Mouse (Mus musculus) hindbrain, embryonic 10.5 days (tissue): Measurements from ENCODE around the gene Vkorc1l1. TPM values are rescaled to one million over a fixed set of nuclear protein-coding genes. Genes with fewer than 3 reads are reported as not detected.

Source experiments
- DNase-seq: peaks from one replicate; pipeline ENCODE4 v3.0.0-alpha.2; 2017; ENCODE audit warnings: low spot score
- H3K27ac ChIP-seq: fragments of 300-500 bp; sonication (generic); 2 replicates; pipeline ENCODE4 v1.5.1; 2016; ENCODE audit warnings: mild to moderate bottlenecking, moderate library complexity
- H3K27me3 ChIP-seq: fragments of 300-500 bp; sonication (generic); 2 replicates; pipeline ENCODE4 v1.6.1; 2016; ENCODE audit warnings: mild to moderate bottlenecking; ENCODE audit not compliant: poor library complexity, insufficient read depth, severe bottlenecking
- H3K36me3 ChIP-seq: fragments of 300-500 bp; sonication (generic); 2 replicates; pipeline ENCODE4 v1.6.1; 2016; ENCODE audit warnings: mild to moderate bottlenecking, moderate library complexity
- H3K4me1 ChIP-seq: fragments of 300-500 bp; sonication (generic); replicated peaks from 2 replicates; pipeline ENCODE4 v1.6.1; 2016; ENCODE audit warnings: mild to moderate bottlenecking
- H3K4me3 ChIP-seq: fragments of 300-500 bp; sonication (generic); 2 replicates; pipeline ENCODE4 v1.5.1; 2016; ENCODE audit warnings: mild to moderate bottlenecking, moderate library complexity
- H3K9me3 ChIP-seq: fragments of 300-500 bp; sonication (generic); 2 replicates; pipeline ENCODE4 v1.6.1; 2016; ENCODE audit warnings: mild to moderate bottlenecking, moderate library complexity
- WGBS: fragments of 180-500 bp; shearing (Covaris S2); methylation state at CpG from one replicate; pipeline ENCODE4 v1.1.7; 2016; 5-methylcytosine and 5-hydroxymethylcytosine counted together
- polyA plus RNA-seq: library from polyadenylated mRNA; unstranded; fragments of >200 nt; fragmentation: Nextera tagmentation; extraction: Ambion mirVana; gene quantifications from 2 replicates; pipeline ENCODE4 v1.2.1, GENCODE M21; 2016

Vkorc1l1 gene
- polyA plus RNA-seq, 1 experiment from 2014 or later = 32.1 TPM

DNA sequence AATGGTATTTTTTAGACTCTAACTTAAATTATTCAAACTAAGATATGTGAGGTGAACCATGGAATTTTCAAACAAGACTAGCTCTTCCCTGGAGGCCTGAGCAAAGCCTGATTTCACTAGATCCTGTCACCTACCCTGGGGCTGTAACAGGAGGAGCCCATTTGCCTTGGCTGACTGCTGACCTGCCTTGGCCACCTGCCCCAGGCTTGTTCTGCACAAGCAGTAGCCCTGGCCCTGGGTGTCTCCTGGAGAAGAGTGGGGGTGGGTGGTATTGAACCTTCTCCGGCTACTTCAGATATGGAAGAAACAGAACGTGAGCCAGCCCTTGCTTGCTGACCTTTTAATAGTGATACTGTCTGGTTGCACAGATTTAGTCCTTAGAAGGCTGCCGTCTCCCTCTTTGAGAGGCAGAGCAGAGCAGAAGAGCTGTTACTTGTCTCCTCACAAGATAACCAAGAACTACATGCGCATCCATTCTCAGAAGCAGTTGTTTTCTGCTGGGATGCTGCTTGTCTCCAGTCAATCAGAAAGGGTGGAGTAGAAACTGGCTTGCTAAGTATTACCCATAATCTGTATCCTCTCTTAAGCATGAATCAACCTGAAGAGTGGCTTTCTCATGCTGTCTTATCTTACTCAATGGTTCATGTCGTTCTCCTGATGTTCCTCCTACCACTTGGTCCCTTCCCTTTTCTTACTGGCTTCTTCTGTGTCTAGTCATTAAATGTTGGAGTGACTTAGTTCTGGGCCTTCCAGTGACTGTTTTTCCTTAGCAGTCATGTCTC is 12.9 kb downstream of the Vkorc1l1 start:
- Histone ChIP-seq H3K4me1 (no peaks in the 10 kb centered on the region), H3K9me3 (no peaks in the 10 kb centered on the region), H3K27me3 (no peaks in the 10 kb centered on the region), H3K4me3 (no peak overlapping the region), H3K27ac (no peak overlapping the region), H3K36me3 (peaks cover 26% of the 10 kb centered on the region)
- no peak for DNase-seq
- WGBS = 89% methylated on average over 5 of the region's 5 CpGs

DNA sequence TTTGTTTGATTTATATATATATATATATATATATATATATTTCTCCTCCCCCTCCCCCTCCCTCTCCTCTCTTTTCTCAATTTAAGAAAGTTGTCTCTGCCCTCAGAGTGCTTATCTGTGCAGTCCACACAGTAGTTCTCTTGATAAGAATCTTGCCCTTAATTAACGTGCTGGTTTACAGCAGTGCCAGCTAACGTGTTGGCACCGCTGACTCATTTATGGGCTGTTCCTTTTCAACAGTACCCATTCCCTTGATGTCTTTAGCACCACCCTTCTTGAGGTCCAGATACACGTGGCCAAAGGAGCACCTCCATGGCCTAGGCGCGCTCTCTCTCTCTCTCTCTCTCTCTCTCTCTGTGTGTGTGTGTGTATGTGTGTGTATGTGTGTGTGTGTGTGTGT is 14.0 kb downstream of the Vkorc1l1 start:
- H3K4me3 ChIP-seq = no peak overlapping the region
- H3K27ac ChIP-seq = no peak overlapping the region
- peaks cover 34% of the 10 kb centered on the region for H3K36me3 ChIP-seq
- H3K9me3 ChIP-seq = 0 out of 2 replicates have a peak, but pooled peaks cover 2% of the 10 kb centered on the region
- no peak for DNase-seq
- 97% methylated on average over 6 of the region's 6 CpGs for WGBS
- H3K27me3 ChIP-seq = no peaks in the 10 kb centered on the region
- no peaks in the 10 kb centered on the region for H3K4me1 ChIP-seq

DNA sequence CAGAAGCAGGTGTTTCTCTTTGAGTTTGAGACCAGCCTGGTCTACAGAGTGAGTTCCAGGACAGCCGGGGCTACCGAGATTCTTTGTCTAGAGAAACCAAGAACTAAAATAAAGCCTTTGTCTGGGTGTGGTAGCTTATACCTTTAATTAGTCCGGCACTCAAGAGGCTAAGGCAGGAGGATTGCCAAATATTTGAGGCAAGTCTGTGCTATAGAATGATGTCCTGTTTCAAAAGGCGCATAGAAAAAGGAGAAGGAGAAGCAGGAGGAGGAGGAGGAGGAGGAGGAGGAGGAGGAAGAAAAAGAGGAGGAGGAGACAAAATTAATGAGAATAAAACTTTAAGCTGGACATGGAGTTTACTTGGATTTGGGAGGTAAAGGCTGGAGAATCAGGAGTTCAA is 21.5 kb downstream of the Vkorc1l1 start:
- H3K27ac ChIP-seq = no peak overlapping the region
- WGBS = 87% methylated on average over 4 of the region's 4 CpGs
- DNase-seq = no peak
- H3K36me3 ChIP-seq = peaks cover 25% of the 10 kb centered on the region
- no peaks in the 10 kb centered on the region for H3K27me3 ChIP-seq
- no peaks in the 10 kb centered on the region for H3K4me1 ChIP-seq
- 0 out of 2 replicates have a peak, but pooled peaks cover 2% of the 10 kb centered on the region for H3K9me3 ChIP-seq
- H3K4me3 ChIP-seq = no peak overlapping the region

DNA sequence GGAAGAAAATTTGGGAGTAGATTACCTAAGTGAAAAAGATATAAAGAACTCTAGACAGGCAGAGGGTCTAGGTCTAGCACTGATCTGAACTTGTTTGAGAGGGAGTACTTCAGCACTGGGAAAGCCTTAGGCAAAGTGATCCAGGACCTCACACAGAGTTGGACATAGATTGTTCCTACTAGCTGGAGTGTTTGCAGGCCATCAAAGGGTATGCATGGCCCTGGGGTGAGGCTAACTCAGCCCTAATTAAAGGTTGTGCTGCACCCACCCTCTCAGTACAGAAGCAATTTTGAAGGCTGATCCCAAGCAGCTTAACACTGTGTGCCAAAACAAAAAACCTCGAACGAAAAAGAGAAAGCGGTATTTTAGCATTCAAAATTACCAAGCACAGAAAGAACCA is 24.7 kb downstream of the Vkorc1l1 start:
- 89% methylated on average over 3 of the region's 3 CpGs for WGBS

DNA sequence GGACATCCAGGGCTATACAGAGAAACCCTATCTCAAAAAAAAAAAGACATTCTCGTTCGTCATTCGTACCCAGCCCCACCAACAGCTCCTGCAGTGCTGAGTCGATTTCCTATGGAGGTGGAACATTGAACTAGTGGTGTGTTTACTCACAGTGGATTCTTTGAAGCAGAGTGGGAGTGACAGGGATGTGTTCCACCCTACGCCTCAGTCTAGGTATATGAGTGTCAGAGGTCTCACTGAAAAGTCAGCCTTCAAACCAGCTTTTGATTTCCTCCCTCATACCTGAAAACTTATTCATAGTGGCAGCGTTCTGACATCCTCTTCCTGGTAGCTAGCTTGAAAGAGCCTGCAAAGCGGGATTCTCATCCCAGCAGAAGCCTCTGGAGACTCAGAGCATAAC is 26.6 kb downstream of the Vkorc1l1 start:
- H3K27me3 ChIP-seq = no peaks in the 10 kb centered on the region
- peaks cover 20% of the 10 kb centered on the region for H3K36me3 ChIP-seq
- H3K4me1 ChIP-seq = no peaks in the 10 kb centered on the region
- H3K9me3 ChIP-seq = no peaks in the 10 kb centered on the region
- WGBS = 85% methylated on average over 7 of the region's 7 CpGs
- no peak overlapping the region for H3K4me3 ChIP-seq
- DNase-seq = no peak
- no peak overlapping the region for H3K27ac ChIP-seq

More for the DNA sequence above, 24.7 kb downstream of the Vkorc1l1 start:
- H3K4me3 ChIP-seq = no peak overlapping the region
- no peak for DNase-seq
- H3K27me3 ChIP-seq = no peaks in the 10 kb centered on the region
- H3K9me3 ChIP-seq = no peaks in the 10 kb centered on the region
- H3K36me3 ChIP-seq = peaks cover 5% of the 10 kb centered on the region
- H3K27ac ChIP-seq = no peak overlapping the region
- H3K4me1 ChIP-seq = no peaks in the 10 kb centered on the region

DNA sequence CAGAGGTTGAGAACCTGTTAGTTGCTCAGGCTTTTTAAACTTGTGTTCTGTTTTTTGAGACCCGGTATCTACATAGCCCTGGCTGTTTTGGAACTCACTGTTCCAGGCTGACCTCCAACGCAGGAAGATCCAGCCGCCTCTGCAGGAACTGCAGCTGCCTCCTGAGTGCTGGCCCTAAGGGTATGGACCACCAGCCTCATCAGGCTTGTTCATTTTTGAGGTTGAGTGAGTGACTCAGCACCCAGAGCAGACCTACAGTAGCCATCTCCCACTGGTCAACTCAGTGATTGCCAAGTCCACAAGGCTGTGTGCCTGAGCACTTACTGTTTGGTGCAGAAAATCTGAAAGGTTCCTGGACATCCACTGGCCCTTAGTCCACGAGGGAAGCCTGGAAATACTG is 29.7 kb downstream of the Vkorc1l1 start:
- H3K27ac ChIP-seq = no peak overlapping the region
- H3K36me3 ChIP-seq = peaks cover 36% of the 10 kb centered on the region
- H3K27me3 ChIP-seq = no peaks in the 10 kb centered on the region
- H3K9me3 ChIP-seq = no peaks in the 10 kb centered on the region
- no peak overlapping the region for H3K4me3 ChIP-seq
- no peak for DNase-seq
- WGBS = 89% methylated on average over 4 of the region's 4 CpGs
- H3K4me1 ChIP-seq = no peaks in the 10 kb centered on the region

DNA sequence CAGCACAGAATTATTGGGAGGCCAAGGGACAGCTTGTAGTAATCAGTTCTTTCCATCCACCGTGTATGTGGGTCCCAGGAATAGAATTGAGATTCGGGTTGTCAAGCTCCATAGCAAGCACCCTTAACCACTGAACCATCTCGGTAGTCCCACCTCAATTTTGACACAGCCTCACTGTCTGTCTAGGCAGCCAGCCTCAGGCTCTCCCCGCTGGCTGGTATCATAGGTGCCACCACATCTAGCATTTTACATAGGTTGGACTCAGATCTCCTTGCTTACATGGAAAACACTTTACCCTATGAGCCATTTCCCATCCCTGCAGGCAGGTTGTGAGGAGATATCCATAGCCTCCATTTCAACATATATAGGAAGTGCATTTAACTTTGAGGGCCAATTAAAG is 32.6 kb downstream of the Vkorc1l1 start:
- Histone ChIP-seq H3K4me1 (no peaks in the 10 kb centered on the region), H3K27me3 (no peaks in the 10 kb centered on the region), H3K27ac (no peak overlapping the region), H3K36me3 (peaks cover 37% of the 10 kb centered on the region), H3K4me3 (no peak overlapping the region), H3K9me3 (no peaks in the 10 kb centered on the region)
- WGBS = 93% methylated on average over 4 of the region's 4 CpGs
- DNase-seq = no peak

DNA sequence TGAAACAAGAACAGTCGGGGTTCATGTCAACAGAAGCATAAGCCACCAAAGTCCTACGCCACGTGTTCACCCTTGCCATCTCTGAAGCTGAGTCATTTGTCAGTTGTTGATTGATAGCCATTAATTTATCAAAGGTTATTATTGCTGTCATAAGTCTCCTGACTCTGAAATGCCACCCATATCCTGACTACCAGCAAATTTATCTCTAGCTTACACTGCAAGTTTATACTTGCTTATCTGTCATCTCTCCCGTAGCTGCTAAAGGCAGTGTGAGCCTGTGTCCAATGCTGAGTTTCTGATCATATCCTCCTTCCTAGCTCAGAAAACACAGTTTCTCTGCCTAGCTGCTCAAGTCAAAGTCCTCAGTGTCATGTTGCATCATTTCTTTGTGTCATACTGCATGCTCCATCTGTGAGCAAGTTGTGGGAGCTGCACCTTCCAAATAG is 33.1 kb downstream of the Vkorc1l1 start:
- Histone ChIP-seq H3K4me3 (no peak overlapping the region), H3K9me3 (no peaks in the 10 kb centered on the region), H3K4me1 (peaks cover 5% of the 10 kb centered on the region; the same call in 1 of the 2 replicates), H3K36me3 (peaks cover 37% of the 10 kb centered on the region), H3K27me3 (no peaks in the 10 kb centered on the region), H3K27ac (no peak overlapping the region)
- no peak for DNase-seq
- WGBS = 90% methylated on average over 4 of the region's 4 CpGs

DNA sequence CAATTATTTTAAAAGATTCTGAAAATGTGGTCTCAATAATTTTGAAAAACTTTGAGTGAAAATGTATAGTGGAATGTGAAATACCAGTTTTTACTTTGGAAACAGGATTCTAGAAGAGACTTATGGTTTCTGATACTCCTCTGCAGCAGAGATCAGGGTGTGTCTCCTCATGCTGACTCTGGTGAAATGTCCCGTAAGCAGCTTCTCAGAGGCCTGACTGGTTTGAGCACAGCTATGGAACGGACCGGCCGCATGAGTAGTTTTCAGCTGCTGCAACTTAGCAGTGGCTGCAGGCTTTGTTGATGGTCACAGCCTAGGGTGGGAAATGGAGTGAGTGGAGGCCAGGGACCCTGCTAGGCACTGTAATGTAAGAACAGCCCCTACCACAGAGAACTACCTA is 36.0 kb downstream of the Vkorc1l1 start:
- H3K27me3 ChIP-seq = no peaks in the 10 kb centered on the region
- 88% methylated on average over 4 of the region's 4 CpGs for WGBS
- peaks cover 20% of the 10 kb centered on the region for H3K4me1 ChIP-seq

DNA sequence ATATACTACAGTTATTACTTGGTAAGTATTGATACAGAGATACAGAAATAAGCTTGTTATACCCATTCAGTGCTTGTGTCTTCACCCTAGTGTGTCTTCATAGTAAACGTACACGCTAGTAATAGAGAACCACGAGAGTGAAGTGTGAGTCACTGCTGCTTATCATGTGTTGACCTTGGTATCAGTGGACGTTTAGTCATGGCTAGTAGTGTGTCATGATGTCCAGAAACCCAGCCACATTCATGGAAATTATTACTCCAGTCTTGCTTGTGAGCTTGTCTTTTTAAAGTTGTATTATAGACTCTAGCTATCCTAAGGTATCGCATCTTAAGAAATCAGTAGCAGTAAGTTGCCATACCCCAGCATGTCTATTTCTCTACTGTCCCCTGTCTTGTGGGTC is 36.8 kb downstream of the Vkorc1l1 start:
- Histone ChIP-seq H3K36me3 (peaks cover 34% of the 10 kb centered on the region), H3K4me1 (peaks cover 20% of the 10 kb centered on the region), H3K4me3 (no peak overlapping the region), H3K27ac (no peak overlapping the region), H3K27me3 (no peaks in the 10 kb centered on the region), H3K9me3 (no peaks in the 10 kb centered on the region)
- no peak for DNase-seq
- 95% methylated on average over 5 of the region's 5 CpGs for WGBS

More for the DNA sequence above, 36.0 kb downstream of the Vkorc1l1 start:
- no peak for DNase-seq
- H3K27ac ChIP-seq = no peak overlapping the region
- peaks cover 33% of the 10 kb centered on the region for H3K36me3 ChIP-seq
- no peaks in the 10 kb centered on the region for H3K9me3 ChIP-seq
- no peak overlapping the region for H3K4me3 ChIP-seq

DNA sequence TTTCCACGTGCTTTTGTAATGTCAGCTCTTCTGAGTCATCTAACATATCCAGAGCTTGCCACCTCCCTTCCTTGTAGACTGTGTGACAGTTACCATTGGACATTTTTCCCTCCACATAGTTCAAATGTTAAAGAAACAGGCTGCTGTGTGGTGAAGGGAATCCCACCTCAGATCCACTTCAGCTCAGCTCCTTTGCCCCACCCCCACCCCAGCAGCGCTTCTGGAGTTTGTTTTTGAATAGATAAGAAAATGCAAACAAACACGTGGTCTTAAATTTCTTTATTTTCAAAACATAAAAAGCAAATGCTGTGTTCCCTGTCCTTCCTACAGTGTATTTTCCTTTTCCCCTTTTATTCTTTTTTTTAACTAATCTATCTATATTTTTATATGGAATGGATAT is 38.4 kb downstream of the Vkorc1l1 start:
- WGBS = 72% methylated on average over 3 of the region's 3 CpGs
- H3K27me3 ChIP-seq = no peaks in the 10 kb centered on the region
- no peaks in the 10 kb centered on the region for H3K9me3 ChIP-seq
- peaks cover 33% of the 10 kb centered on the region for H3K36me3 ChIP-seq
- H3K27ac ChIP-seq = no peak overlapping the region
- no peak overlapping the region for H3K4me3 ChIP-seq
- no peak for DNase-seq
- peaks cover 20% of the 10 kb centered on the region for H3K4me1 ChIP-seq

DNA sequence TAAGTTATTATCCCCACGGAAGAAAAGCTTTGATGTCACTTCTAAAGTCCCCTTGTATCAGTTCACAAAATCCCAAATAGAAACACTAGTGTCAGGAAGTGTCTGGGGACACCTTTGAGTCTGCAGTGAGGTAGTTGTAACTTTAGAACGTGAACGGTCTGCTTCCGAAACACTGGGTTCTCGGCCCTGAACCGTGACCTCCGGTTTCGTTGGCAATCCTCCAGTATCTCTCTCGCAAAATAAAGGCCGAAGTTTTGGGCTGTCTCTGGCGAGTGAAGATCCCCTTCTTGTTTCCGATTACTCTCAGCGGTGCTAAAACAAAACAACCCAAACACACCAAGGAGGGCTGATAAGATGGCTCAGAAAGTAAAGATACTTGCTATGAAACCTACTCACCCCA is 47.6 kb downstream of the Vkorc1l1 start:
- peaks cover 39% of the 10 kb centered on the region for H3K36me3 ChIP-seq

DNA sequence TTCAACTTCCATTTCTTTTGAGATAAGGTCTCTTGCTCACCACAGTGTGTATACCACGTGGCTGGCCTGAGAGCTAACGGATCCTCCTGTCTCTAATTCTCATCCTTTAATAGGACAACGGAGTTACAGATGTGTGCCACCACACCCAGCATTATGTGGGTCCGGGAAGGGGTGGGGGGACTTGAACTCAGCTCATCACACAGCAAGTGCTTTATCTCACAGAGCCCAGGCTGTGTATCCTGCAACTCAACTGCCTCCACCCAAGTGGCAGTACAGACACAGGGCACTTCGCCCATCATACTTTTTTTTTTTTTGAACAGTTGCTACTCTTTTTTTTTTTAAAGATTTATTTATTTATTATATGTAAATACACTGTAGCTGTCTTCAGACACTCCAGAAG is 50.1 kb downstream of the Vkorc1l1 start:
- H3K4me3 ChIP-seq = no peak overlapping the region
- H3K9me3 ChIP-seq = no peaks in the 10 kb centered on the region
- peaks cover 41% of the 10 kb centered on the region for H3K36me3 ChIP-seq
- 92% methylated on average over 5 of the region's 5 CpGs for WGBS
- H3K4me1 ChIP-seq = no peaks in the 10 kb centered on the region
- DNase-seq = no peak
- H3K27ac ChIP-seq = no peak overlapping the region
- H3K27me3 ChIP-seq = no peaks in the 10 kb centered on the region

More for the DNA sequence above, 47.6 kb downstream of the Vkorc1l1 start:
- no peaks in the 10 kb centered on the region for H3K9me3 ChIP-seq
- no peak for DNase-seq
- no peaks in the 10 kb centered on the region for H3K4me1 ChIP-seq
- H3K4me3 ChIP-seq = no peak overlapping the region
- WGBS = 88% methylated on average over 13 of the region's 13 CpGs
- no peak overlapping the region for H3K27ac ChIP-seq
- H3K27me3 ChIP-seq = no peaks in the 10 kb centered on the region
